Mouse (Mus musculus): ENCODE measurements around the gene Ttc23. TPM values are rescaled to one million over a fixed set of nuclear protein-coding genes. Genes with fewer than 3 reads are reported as not detected.

The Ttc23 gene
- total and polyA plus RNA-seq, 3 experiments: 0.42 to 4.8 TPM; not detected in 1

GRCm38 (mm10) chr7:67645681-67646014 is 1.6 kb upstream of the Ttc23 start:
- Histone ChIP-seq H3K9me3 (replicated peaks; ENCODE audit: insufficient read depth, low read length) (no peaks in the 10 kb centered on the region), H3K4me1 (ENCODE audit: control insufficient read depth in 1 of 2, insufficient read depth in 2 of 2, low read length in 2 of 2) (no peaks in the 10 kb centered on the region), H3K27me3 (ENCODE audit: control insufficient read depth in 1 of 2, insufficient read depth in 2 of 2, low read length in 2 of 2) (peaks cover 0 to 1% of the 10 kb centered on the region in 2 experiments; a peak in 1 of 4 replicates), H3K36me3 (ENCODE audit: control insufficient read depth in 1 of 2, insufficient read depth in 2 of 2, low read length in 2 of 2) (peaks cover 0 to 5% of the 10 kb centered on the region in 2 experiments; a peak in 2 of 4 replicates), H3K79me2 (ENCODE audit: control insufficient read depth, insufficient read depth, low read length, poor library complexity) (peaks cover 7% of the 10 kb centered on the region; the same call in 1 of the 2 replicates), H3K27ac (ENCODE audit: control insufficient read depth, low read depth, low read length) (peak overlapping the region; percentile 79), H3K9ac (ENCODE audit: control insufficient read depth, low read depth, low read length, poor library complexity, severe bottlenecking) (peak overlapping the region; percentile 91), H3K4me3 (ENCODE audit: control insufficient read depth in 1 of 2, insufficient read depth in 1 of 2, low read depth in 2 of 2, low read length in 2 of 2) (peak overlapping the region; percentile 83 to 92)
- DNase-seq (ENCODE audit: low read depth, low spot score): no peak
- TF ChIP-seq MAX (IDR thresholded peaks at IDR 0.05; ENCODE audit: low read length) (peak; percentile 57), MYC (IDR thresholded peaks at IDR 0.05; ENCODE audit: low read depth, low read length) (0 out of 2 replicates have a peak, but pooled peaks have one; percentile 48), TAL1 (IDR thresholded peaks at IDR 0.05; ENCODE audit: low read length) (no peak), CHD1 (IDR thresholded peaks at IDR 0.05; ENCODE audit: low read depth, low read length) (0 out of 2 replicates have a peak, but pooled peaks have one; percentile 84), MXI1 (IDR thresholded peaks at IDR 0.05; ENCODE audit: low read depth, low read length) (peak; percentile 47; the same call in 1 of the 2 replicates)

GRCm38 (mm10) chr7:67646131-67646530 is 1.1 kb upstream of the Ttc23 start:
- Histone ChIP-seq H3K36me3 (ENCODE audit: control insufficient read depth in 1 of 2, insufficient read depth in 2 of 2, low read length in 2 of 2) (peaks cover 0 to 5% of the 10 kb centered on the region in 2 experiments; a peak in 2 of 4 replicates), H3K9me3 (replicated peaks; ENCODE audit: insufficient read depth, low read length) (no peaks in the 10 kb centered on the region), H3K27ac (ENCODE audit: control insufficient read depth, low read depth, low read length) (peak overlapping the region; percentile 79), H3K4me3 (ENCODE audit: control insufficient read depth in 1 of 2, insufficient read depth in 1 of 2, low read depth in 2 of 2, low read length in 2 of 2) (peak overlapping the region; percentile 83 to 92), H3K4me1 (ENCODE audit: control insufficient read depth in 1 of 2, insufficient read depth in 2 of 2, low read length in 2 of 2) (no peaks in the 10 kb centered on the region), H3K27me3 (ENCODE audit: control insufficient read depth in 1 of 2, insufficient read depth in 2 of 2, low read length in 2 of 2) (peaks cover 0 to 1% of the 10 kb centered on the region in 2 experiments; a peak in 1 of 4 replicates), H3K79me2 (ENCODE audit: control insufficient read depth, insufficient read depth, low read length, poor library complexity) (peaks cover 7% of the 10 kb centered on the region; the same call in 1 of the 2 replicates), H3K9ac (ENCODE audit: control insufficient read depth, low read depth, low read length, poor library complexity, severe bottlenecking) (peak overlapping the region; percentile 91)
- peak; percentile 58 for DNase-seq (ENCODE audit: low read depth, low spot score)
- TF ChIP-seq SIN3A (IDR thresholded peaks at IDR 0.05; ENCODE audit: low read length): no peak
- TF ChIP-seq CHD1 (IDR thresholded peaks at IDR 0.05; ENCODE audit: low read depth, low read length): 0 out of 2 replicates have a peak, but pooled peaks have one; percentile 16

GRCm38 (mm10) chr7:67648376-67648775 is 1.2 kb downstream of the Ttc23 start:
- Histone ChIP-seq H3K36me3 (ENCODE audit: control insufficient read depth in 1 of 2, insufficient read depth in 2 of 2, low read length in 2 of 2) (peaks cover 0 to 5% of the 10 kb centered on the region in 2 experiments; a peak in 2 of 4 replicates), H3K9me3 (replicated peaks; ENCODE audit: insufficient read depth, low read length) (no peaks in the 10 kb centered on the region), H3K27me3 (ENCODE audit: control insufficient read depth in 1 of 2, insufficient read depth in 2 of 2, low read length in 2 of 2) (peaks cover 0 to 1% of the 10 kb centered on the region in 2 experiments; a peak in 1 of 4 replicates), H3K27ac (ENCODE audit: control insufficient read depth, low read depth, low read length) (no peak overlapping the region), H3K4me3 (ENCODE audit: control insufficient read depth in 1 of 2, insufficient read depth in 1 of 2, low read depth in 2 of 2, low read length in 2 of 2) (no peak overlapping the region), H3K79me2 (ENCODE audit: control insufficient read depth, insufficient read depth, low read length, poor library complexity) (peaks cover 7% of the 10 kb centered on the region; the same call in 1 of the 2 replicates), H3K4me1 (ENCODE audit: control insufficient read depth in 1 of 2, insufficient read depth in 2 of 2, low read length in 2 of 2) (no peaks in the 10 kb centered on the region), H3K9ac (ENCODE audit: control insufficient read depth, low read depth, low read length, poor library complexity, severe bottlenecking) (no peak overlapping the region)
- no peak for DNase-seq (ENCODE audit: low read depth, low spot score)
- TF ChIP-seq ELF1 (IDR thresholded peaks at IDR 0.05; ENCODE audit: low read depth, low read length) (no peak), CTCF (IDR thresholded peaks at IDR 0.05 in 2 of 3, conservative IDR thresholded peaks at IDR 0.05 in 1 of 3; ENCODE audit: control insufficient read depth in 1 of 3, insufficient read depth in 1 of 3, low read depth in 2 of 3, low read length in 3 of 3, poor library complexity in 1 of 3, severe bottlenecking in 1 of 3) (no peak), ETS1 (IDR thresholded peaks at IDR 0.05; ENCODE audit: low read depth, low read length) (no peak), POLR2AphosphoS2 (IDR thresholded peaks at IDR 0.05; ENCODE audit: low read length) (no peak), USF1 (IDR thresholded peaks at IDR 0.05; ENCODE audit: low read depth, low read length) (no peak), POLR2AphosphoS5 (IDR thresholded peaks at IDR 0.05; ENCODE audit: borderline replicate concordance, low read depth, low read length) (no peak), RAD21 (IDR thresholded peaks at IDR 0.05; ENCODE audit: low read depth, low read length) (no peak), TAL1 (IDR thresholded peaks at IDR 0.05; ENCODE audit: low read length) (no peak), ZNF384 (IDR thresholded peaks at IDR 0.05; ENCODE audit: low read depth, low read length) (no peak)
